Mouse (Mus musculus) kidney, postnatal 25 days (tissue): ENCODE results near the gene Eml2.

Experiments used
- DNase-seq, 2 experiments: peaks; one replicate each; pipeline ENCODE4 v3.0.0; 2021; ENCODE audit warnings: mixed read lengths in 2 of 2

Gene Eml2

GRCm38 (mm10) chr7:19164189-19164588 lies 12.0 kb upstream of the Eml2 start:
- peak; percentile 42 to 57 for DNase-seq

GRCm38 (mm10) chr7:19164978-19165377 lies 11.2 kb upstream of the Eml2 start:
- no peak for DNase-seq

GRCm38 (mm10) chr7:19165656-19166423 lies 10.4 kb upstream of the Eml2 start, which contains the start of gene Gipr:
Gene Gipr (minus strand): TSS chr7:19166127.
- no peak for DNase-seq

- DNase-seq: no peak
These were observed 9.2 kb upstream of the Eml2 start for GRCm38 (mm10) chr7:19166990-19167389.

GRCm38 (mm10) chr7:19169506-19169905 lies 6.7 kb upstream of the Eml2 start:
- DNase-seq: no peak

- no peak for DNase-seq
These were observed 6.1 kb upstream of the Eml2 start for GRCm38 (mm10) chr7:19170142-19170541.

- DNase-seq: no peak
These were observed 4.4 kb upstream of the Eml2 start for GRCm38 (mm10) chr7:19171831-19172230.

GRCm38 (mm10) chr7:19172874-19173273 lies 3.3 kb upstream of the Eml2 start:
- peak; percentile 84 to 93 for DNase-seq

GRCm38 (mm10) chr7:19176516-19176947 lies 311 bp downstream of the Eml2 start:
- no peak for DNase-seq

- no peak for DNase-seq
These were observed 995 bp downstream of the Eml2 start for GRCm38 (mm10) chr7:19177216-19177615.

- no peak for DNase-seq
These were observed 1.8 kb downstream of the Eml2 start for GRCm38 (mm10) chr7:19178035-19178434.

GRCm38 (mm10) chr7:19178443-19179092 lies 2.3 kb downstream of the Eml2 start:
- peak; percentile 72 to 89 for DNase-seq

GRCm38 (mm10) chr7:19179173-19179572 lies 3.0 kb downstream of the Eml2 start:
- peak; percentile 69 to 84 for DNase-seq

GRCm38 (mm10) chr7:19179936-19180335 lies 3.7 kb downstream of the Eml2 start:
- no peak for DNase-seq

- peak; percentile 57 to 80 for DNase-seq
These were observed 4.7 kb downstream of the Eml2 start for GRCm38 (mm10) chr7:19180862-19181429.

- DNase-seq: peak in 1 of 2 experiments; percentile 39
These were observed 8.0 kb downstream of the Eml2 start for GRCm38 (mm10) chr7:19184250-19184649.

- peak; percentile 45 to 63 for DNase-seq
These were observed 8.5 kb downstream of the Eml2 start for GRCm38 (mm10) chr7:19184758-19185157.

- no peak for DNase-seq
These were observed 18.5 kb downstream of the Eml2 start for GRCm38 (mm10) chr7:19194676-19195075.

GRCm38 (mm10) chr7:19196676-19197075 lies 20.5 kb downstream of the Eml2 start:
- peak in 1 of 2 experiments; percentile 66 for DNase-seq

- peak in 1 of 2 experiments; percentile 51 for DNase-seq
These were observed 21.8 kb downstream of the Eml2 start for GRCm38 (mm10) chr7:19197985-19198384.

- DNase-seq: peak in 1 of 2 experiments; percentile 36
These were observed 25.4 kb downstream of the Eml2 start for GRCm38 (mm10) chr7:19201660-19202059.

- peak in 1 of 2 experiments; percentile 30 for DNase-seq
These were observed 26.0 kb downstream of the Eml2 start for GRCm38 (mm10) chr7:19202065-19202850.
